Mouse (Mus musculus): ENCODE measurements at regions not wholly inside any gene's neighbourhood (a gene's known extent, or its start where the extent isn't known, plus 50 kb on each side); places are given as distances from the start of the nearest gene placed in this dataset.

GRCm38 (mm10) chr15:63664877-63665276 is 180.1 kb downstream of the Gsdmc2 start:
- H3K9me3 ChIP-seq (ENCODE audit: control insufficient read depth, low read depth, low read length) = no peaks in the 10 kb centered on the region
- H3K27ac ChIP-seq (ENCODE audit: low read length) = no peak overlapping the region
- no peak for ATAC-seq (ENCODE audit: insufficient number of reproducible peaks, insufficient read depth, low FRiP score, low read depth)
- no peaks in the 10 kb centered on the region for H3K4me1 ChIP-seq (ENCODE audit: control insufficient read depth, insufficient read depth, low read length)
- H3K9ac ChIP-seq (replicated peaks; ENCODE audit: low read depth, low read length) = no peak overlapping the region
- 46% methylated on average over 2 of the region's 2 CpGs for WGBS
- no peaks in the 10 kb centered on the region for H3K27me3 ChIP-seq (ENCODE audit: control insufficient read depth, insufficient read depth, low read length)
- H3K4me3 ChIP-seq (ENCODE audit: low read depth, low read length) = no peak overlapping the region
- no peaks in the 10 kb centered on the region for H3K36me3 ChIP-seq (ENCODE audit: control insufficient read depth, insufficient read depth, low read length)
- no peak overlapping the region for H3K4me2 ChIP-seq (replicated peaks; ENCODE audit: low read depth, low read length)

- no peak overlapping the region for H3K27ac ChIP-seq (ENCODE audit: low read length)
- ATAC-seq (ENCODE audit: insufficient number of reproducible peaks, insufficient read depth, low FRiP score, low read depth) = no peak
- no peaks in the 10 kb centered on the region for H3K36me3 ChIP-seq (ENCODE audit: control insufficient read depth, insufficient read depth, low read length)
- H3K4me3 ChIP-seq (ENCODE audit: low read depth, low read length) = no peak overlapping the region
- WGBS = 73% methylated on average over 3 of the region's 3 CpGs
- H3K9ac ChIP-seq (replicated peaks; ENCODE audit: low read depth, low read length) = no peak overlapping the region
- H3K27me3 ChIP-seq (ENCODE audit: control insufficient read depth, insufficient read depth, low read length) = no peaks in the 10 kb centered on the region
- no peaks in the 10 kb centered on the region for H3K4me1 ChIP-seq (ENCODE audit: control insufficient read depth, insufficient read depth, low read length)
- H3K4me2 ChIP-seq (replicated peaks; ENCODE audit: low read depth, low read length) = no peak overlapping the region
- no peaks in the 10 kb centered on the region for H3K9me3 ChIP-seq (ENCODE audit: control insufficient read depth, low read depth, low read length)
Observed at GRCm38 (mm10) chr15:63662183-63662582, 182.8 kb downstream of the Gsdmc2 start.

GRCm38 (mm10) chr15:63658031-63658521 is 186.9 kb downstream of the Gsdmc2 start:
- H3K4me2 ChIP-seq (replicated peaks; ENCODE audit: low read depth, low read length) = no peak overlapping the region

GRCm38 (mm10) chr15:63652216-63652961 is 192.6 kb downstream of the Gsdmc2 start:
- Histone ChIP-seq H3K36me3 (ENCODE audit: control insufficient read depth, insufficient read depth, low read length) (no peaks in the 10 kb centered on the region), H3K27me3 (ENCODE audit: control insufficient read depth, insufficient read depth, low read length) (no peaks in the 10 kb centered on the region), H3K4me1 (ENCODE audit: control insufficient read depth, insufficient read depth, low read length) (no peaks in the 10 kb centered on the region), H3K27ac (ENCODE audit: low read length) (no peak overlapping the region), H3K4me3 (ENCODE audit: low read depth, low read length) (no peak overlapping the region), H3K9ac (replicated peaks; ENCODE audit: low read depth, low read length) (no peak overlapping the region), H3K9me3 (ENCODE audit: control insufficient read depth, low read depth, low read length) (no peaks in the 10 kb centered on the region), H3K4me2 (replicated peaks; ENCODE audit: low read depth, low read length) (no peak overlapping the region)
- WGBS = 32% methylated on average over 11 of the region's 11 CpGs
- ATAC-seq (ENCODE audit: insufficient number of reproducible peaks, insufficient read depth, low FRiP score, low read depth) = no peak

More at GRCm38 (mm10) chr15:63658031-63658521, 186.9 kb downstream of the Gsdmc2 start:
- H3K4me3 ChIP-seq (ENCODE audit: low read depth, low read length) = no peak overlapping the region
- no peaks in the 10 kb centered on the region for H3K27me3 ChIP-seq (ENCODE audit: control insufficient read depth, insufficient read depth, low read length)
- H3K4me1 ChIP-seq (ENCODE audit: control insufficient read depth, insufficient read depth, low read length) = no peaks in the 10 kb centered on the region
- H3K9me3 ChIP-seq (ENCODE audit: control insufficient read depth, low read depth, low read length) = no peaks in the 10 kb centered on the region
- ATAC-seq (ENCODE audit: insufficient number of reproducible peaks, insufficient read depth, low FRiP score, low read depth) = no peak
- whole genome bisulfite sequencing = 60% methylated on average over 9 of the region's 9 CpGs
- H3K27ac ChIP-seq (ENCODE audit: low read length) = no peak overlapping the region
- H3K36me3 ChIP-seq (ENCODE audit: control insufficient read depth, insufficient read depth, low read length) = no peaks in the 10 kb centered on the region
- no peak overlapping the region for H3K9ac ChIP-seq (replicated peaks; ENCODE audit: low read depth, low read length)

GRCm38 (mm10) chr15:63651120-63651519 is 193.9 kb downstream of the Gsdmc2 start:
- Histone ChIP-seq H3K9ac (replicated peaks; ENCODE audit: low read depth, low read length) (no peak overlapping the region), H3K4me2 (replicated peaks; ENCODE audit: low read depth, low read length) (no peak overlapping the region), H3K9me3 (ENCODE audit: control insufficient read depth, low read depth, low read length) (no peaks in the 10 kb centered on the region), H3K4me1 (ENCODE audit: control insufficient read depth, insufficient read depth, low read length) (no peaks in the 10 kb centered on the region), H3K27me3 (ENCODE audit: control insufficient read depth, insufficient read depth, low read length) (no peaks in the 10 kb centered on the region), H3K36me3 (ENCODE audit: control insufficient read depth, insufficient read depth, low read length) (no peaks in the 10 kb centered on the region), H3K27ac (ENCODE audit: low read length) (no peak overlapping the region), H3K4me3 (ENCODE audit: low read depth, low read length) (no peak overlapping the region)
- 84% methylated on average over 7 of the region's 7 CpGs for WGBS
- ATAC-seq (ENCODE audit: insufficient number of reproducible peaks, insufficient read depth, low FRiP score, low read depth) = no peak

GRCm38 (mm10) chr15:63648142-63648989 is 196.6 kb downstream of the Gsdmc2 start:
- no peaks in the 10 kb centered on the region for H3K27me3 ChIP-seq (ENCODE audit: control insufficient read depth, insufficient read depth, low read length)
- no peak overlapping the region for H3K9ac ChIP-seq (replicated peaks; ENCODE audit: low read depth, low read length)
- H3K36me3 ChIP-seq (ENCODE audit: control insufficient read depth, insufficient read depth, low read length) = no peaks in the 10 kb centered on the region
- no peak for ATAC-seq (ENCODE audit: insufficient number of reproducible peaks, insufficient read depth, low FRiP score, low read depth)
- H3K4me1 ChIP-seq (ENCODE audit: control insufficient read depth, insufficient read depth, low read length) = no peaks in the 10 kb centered on the region
- H3K9me3 ChIP-seq (ENCODE audit: control insufficient read depth, low read depth, low read length) = no peaks in the 10 kb centered on the region
- no peak overlapping the region for H3K4me2 ChIP-seq (replicated peaks; ENCODE audit: low read depth, low read length)
- 63% methylated on average over 12 of the region's 12 CpGs for WGBS
- no peak overlapping the region for H3K27ac ChIP-seq (ENCODE audit: low read length)
- H3K4me3 ChIP-seq (ENCODE audit: low read depth, low read length) = no peak overlapping the region

- Histone ChIP-seq H3K4me3 (ENCODE audit: low read depth, low read length) (no peak overlapping the region), H3K9me3 (ENCODE audit: control insufficient read depth, low read depth, low read length) (no peaks in the 10 kb centered on the region), H3K27me3 (ENCODE audit: control insufficient read depth, insufficient read depth, low read length) (no peaks in the 10 kb centered on the region), H3K36me3 (ENCODE audit: control insufficient read depth, insufficient read depth, low read length) (no peaks in the 10 kb centered on the region), H3K4me1 (ENCODE audit: control insufficient read depth, insufficient read depth, low read length) (no peaks in the 10 kb centered on the region), H3K9ac (replicated peaks; ENCODE audit: low read depth, low read length) (no peak overlapping the region), H3K27ac (ENCODE audit: low read length) (no peak overlapping the region), H3K4me2 (replicated peaks; ENCODE audit: low read depth, low read length) (no peak overlapping the region)
- no peak for ATAC-seq (ENCODE audit: insufficient number of reproducible peaks, insufficient read depth, low FRiP score, low read depth)
Observed at GRCm38 (mm10) chr15:63624814-63625213, 220.2 kb downstream of the Gsdmc2 start.

- no peaks in the 10 kb centered on the region for H3K36me3 ChIP-seq (ENCODE audit: control insufficient read depth, insufficient read depth, low read length)
- no peak overlapping the region for H3K4me3 ChIP-seq (ENCODE audit: low read depth, low read length)
- H3K9me3 ChIP-seq (ENCODE audit: control insufficient read depth, low read depth, low read length) = no peaks in the 10 kb centered on the region
- 74% methylated on average over 2 of the region's 2 CpGs for WGBS
- no peaks in the 10 kb centered on the region for H3K27me3 ChIP-seq (ENCODE audit: control insufficient read depth, insufficient read depth, low read length)
- H3K4me1 ChIP-seq (ENCODE audit: control insufficient read depth, insufficient read depth, low read length) = no peaks in the 10 kb centered on the region
- no peak for ATAC-seq (ENCODE audit: insufficient number of reproducible peaks, insufficient read depth, low FRiP score, low read depth)
- H3K4me2 ChIP-seq (replicated peaks; ENCODE audit: low read depth, low read length) = no peak overlapping the region
- H3K9ac ChIP-seq (replicated peaks; ENCODE audit: low read depth, low read length) = no peak overlapping the region
- no peak overlapping the region for H3K27ac ChIP-seq (ENCODE audit: low read length)
Observed at GRCm38 (mm10) chr15:63624249-63624648, 220.7 kb downstream of the Gsdmc2 start.
